Mouse (Mus musculus) Muller cell, postnatal 12 days (primary cell): ENCODE results near the gene Kantr.
"Not testable (repeated sequence)": the region's sequence is repeated elsewhere in the genome, so short reads cannot be mapped to it uniquely, and the experiment has no call there.

Experiments
- DNase-seq: peaks from one replicate; pipeline ENCODE4 v3.0.0-alpha.2; 2015; ENCODE audit errors: inconsistent ontology term

Kantr gene

GRCm38 (mm10) chrX:152326996-152327688 is at the start of gene Kantr:
Gene Kantr (minus strand): TSS chrX:152327495.
- DNase-seq: peak; percentile 81

DNA sequence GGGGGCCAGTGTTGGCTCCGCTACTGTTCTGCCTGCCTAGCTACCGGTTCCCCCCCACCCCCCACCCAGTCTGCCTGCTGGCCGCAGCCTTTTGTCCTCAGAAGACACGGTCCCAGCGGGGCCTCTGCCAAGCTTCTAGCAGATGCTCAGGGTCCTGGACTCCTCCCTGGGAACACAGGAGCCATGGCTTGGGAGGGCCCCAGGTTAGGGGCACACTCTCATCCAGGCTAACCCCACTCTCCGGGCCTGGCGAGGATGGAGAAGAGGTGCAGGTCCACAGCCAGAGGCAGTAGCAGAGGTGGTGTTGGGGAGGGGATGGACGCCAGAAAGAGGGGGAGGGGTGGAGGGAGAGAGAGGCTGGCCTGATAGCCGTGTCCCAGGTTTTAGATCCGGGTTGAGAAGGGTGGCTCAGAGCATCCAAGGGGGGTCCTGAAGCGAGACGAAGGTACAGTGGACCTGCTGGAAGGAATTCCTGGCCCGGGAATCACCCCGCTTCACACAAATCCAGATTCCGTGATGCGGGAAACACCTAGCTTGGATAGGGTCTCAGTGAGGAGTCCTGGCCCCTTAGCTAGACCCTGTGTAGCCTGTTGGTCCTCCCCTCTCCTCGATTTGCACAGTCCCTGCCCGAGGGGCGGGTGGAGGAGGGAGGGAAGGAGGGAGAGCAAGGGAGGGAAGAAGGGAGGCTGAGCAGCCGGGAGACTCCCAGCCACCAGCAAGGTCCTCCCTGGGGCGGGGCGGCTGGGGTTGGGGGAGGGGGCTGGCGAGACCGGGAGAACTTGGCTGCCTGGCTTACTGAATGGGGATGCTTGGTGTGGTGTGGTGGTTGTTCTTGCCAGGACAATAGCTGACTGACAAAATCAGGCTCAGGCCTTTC is 41.3 kb upstream of the Kantr start, which contains the start of gene Gpr173:
Gpr173 (minus strand) TSS at position 308 of the 877 bp plus-strand sequence.
- peak; percentile 90 for DNase-seq

DNA sequence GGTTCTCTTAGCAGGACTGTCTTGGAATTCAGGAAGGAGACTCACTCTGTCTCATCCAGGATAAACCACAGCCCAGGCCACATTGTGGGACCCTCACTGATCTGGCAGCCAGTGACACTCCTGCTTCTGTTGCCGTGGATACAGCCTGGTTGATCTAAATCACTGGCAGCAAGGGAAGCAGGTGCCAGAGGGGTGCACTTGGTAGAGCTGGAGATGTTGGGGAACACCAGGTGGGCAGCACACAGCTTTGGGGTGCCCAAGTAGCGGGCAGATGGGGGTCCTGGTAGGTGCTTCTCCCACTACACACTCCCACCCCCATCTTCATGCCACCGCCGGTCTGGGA is 40.7 kb upstream of the Kantr start:
- DNase-seq: peak; percentile 1

- DNase-seq: peak; percentile 64
These were observed 39.1 kb upstream of the Kantr start for GRCm38 (mm10) chrX:152366418-152366817.

DNA sequence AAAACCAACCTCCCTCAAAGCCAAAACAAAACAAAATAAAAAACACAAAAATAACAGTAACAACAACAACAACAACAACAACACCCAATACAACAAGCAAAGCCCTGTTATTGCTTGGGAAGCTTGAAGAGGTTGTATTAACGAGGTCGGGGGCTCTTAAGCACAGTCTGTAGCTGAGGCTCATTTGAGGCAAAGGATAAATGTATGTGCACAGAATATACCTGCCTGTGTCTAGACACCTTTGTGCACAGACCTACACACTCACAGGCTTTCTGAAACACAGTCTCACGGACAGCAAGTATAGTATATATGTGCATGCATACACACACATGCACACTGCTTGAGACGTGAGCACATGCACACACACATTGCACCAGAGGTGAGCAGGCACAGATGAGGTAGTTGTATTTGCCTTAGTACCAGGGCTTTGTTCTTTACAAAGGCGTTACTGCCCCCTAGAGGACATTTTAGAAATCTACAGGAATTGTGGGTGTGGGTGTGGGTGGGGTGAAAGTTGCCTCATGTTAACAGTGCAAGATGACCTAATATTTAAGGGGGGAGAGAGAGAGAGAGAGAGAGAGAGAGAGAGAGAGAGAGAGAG is 25.4 kb upstream of the Kantr start:
- peak; percentile 42 for DNase-seq

DNA sequence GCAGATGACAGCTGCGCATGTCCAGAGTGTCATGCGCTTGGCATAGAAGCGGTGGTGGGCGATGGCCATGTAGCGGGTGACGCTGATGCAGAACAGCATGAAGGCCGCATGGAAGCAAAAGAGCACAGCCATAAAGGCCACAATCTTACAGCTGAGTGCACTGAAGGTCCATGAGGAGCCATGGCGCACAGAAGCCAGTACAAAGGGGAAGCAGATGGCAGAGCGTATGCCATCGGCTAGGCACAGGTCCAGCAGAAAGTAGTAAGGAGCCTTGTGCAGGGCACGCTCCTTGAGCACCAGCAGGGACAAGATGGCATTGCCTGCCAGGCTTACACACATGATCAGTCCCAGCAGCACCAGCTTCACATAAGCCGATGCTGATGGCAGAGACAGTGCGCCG is 19.7 kb upstream of the Kantr start:
- DNase-seq: no peak

DNA sequence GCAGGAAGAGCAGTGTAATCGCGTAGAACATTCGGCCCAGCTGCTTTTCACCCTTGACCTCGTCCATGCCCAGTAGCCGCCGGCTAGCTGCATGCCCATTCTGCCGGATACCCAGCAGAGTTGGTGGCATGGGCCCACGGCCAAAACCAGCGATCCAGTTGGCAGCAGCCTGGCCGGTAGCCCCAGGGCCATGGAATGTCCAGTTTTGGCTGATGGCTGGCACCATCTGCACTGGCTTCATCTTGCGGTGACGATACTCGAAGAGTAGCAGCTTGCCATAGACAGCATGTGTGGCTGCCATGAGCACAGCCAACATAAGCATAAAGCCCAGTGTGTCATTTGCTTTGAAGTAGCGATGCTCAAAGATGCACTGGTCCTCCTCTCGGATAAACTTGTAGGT is 19.3 kb upstream of the Kantr start:
- DNase-seq: no peak

DNA sequence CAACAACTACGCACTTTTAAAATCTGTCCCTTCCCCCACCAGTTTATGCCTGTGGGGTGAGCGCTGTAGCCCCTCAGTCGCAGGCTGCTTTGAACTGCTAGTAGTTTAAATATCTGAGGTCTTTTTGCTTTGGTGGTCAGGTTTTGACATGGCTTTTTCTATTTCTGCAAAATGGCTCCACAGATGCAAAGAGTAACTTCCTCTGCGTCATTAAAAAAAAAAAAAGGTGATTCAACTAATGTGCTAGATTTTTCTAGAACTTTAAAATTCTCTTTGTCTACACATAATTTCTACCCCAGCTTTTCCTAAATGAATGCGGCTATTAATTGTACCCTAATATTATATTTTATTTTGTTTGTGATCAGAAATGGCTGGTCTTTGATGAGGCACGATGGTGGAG is 15.6 kb upstream of the Kantr start:
- DNase-seq: no peak

- peak; percentile 97 for DNase-seq
These were observed 15.1 kb upstream of the Kantr start, which contains the start of gene Tspyl2 for GRCm38 (mm10) chrX:152342358-152342901. Gene Tspyl2 (minus strand): TSS chrX:152342425.

GRCm38 (mm10) chrX:152341496-152341895 is 14.2 kb upstream of the Kantr start:
- DNase-seq: peak; percentile 0

DNA sequence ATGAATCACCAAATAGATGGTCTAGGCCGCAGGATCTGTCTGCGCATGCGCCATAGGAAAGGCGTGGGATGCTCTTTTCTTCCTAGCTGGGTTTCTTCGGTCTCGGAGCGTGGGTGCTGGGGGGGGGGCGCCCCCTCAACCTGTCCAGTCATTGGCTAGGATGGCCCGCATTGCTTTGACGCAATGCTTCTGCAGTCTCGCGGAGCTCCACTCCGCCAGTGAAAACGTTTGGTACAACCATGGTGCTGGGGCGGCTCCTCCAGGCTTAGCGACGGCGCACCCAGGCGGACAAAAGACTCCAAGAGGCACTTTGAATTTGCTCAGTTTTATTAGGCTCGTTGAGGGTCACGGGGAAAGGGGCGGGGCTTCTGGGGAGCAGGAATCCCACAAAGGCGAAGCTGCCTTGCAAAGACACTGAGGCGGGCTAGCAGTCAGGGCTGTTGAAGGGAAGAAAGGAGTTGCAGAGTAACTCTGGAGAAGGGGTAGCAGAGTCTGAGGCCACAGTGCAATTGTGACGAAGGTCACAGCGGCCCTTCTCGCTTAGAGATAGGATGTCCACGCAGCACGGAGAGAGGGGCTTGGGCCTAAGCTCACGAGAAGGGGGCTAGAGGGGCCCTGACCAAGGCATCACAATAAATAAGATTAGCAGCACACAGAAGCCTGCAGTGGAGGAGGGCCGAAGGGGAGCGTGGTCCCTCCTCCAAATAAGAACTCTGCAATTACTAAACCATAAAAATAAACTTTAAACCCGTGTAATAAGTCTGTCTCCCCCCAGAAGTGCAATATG is 9.4 kb upstream of the Kantr start:
- DNase-seq: peak; percentile 97

GRCm38 (mm10) chrX:152336123-152336522 is 8.8 kb upstream of the Kantr start:
- DNase-seq: not testable (repeated sequence)

- not testable (repeated sequence) for DNase-seq
These were observed 2.1 kb upstream of the Kantr start for GRCm38 (mm10) chrX:152329400-152329799.

GRCm38 (mm10) chrX:152327689-152328052 is 376 bp upstream of the Kantr start:
- no peak for DNase-seq

DNA sequence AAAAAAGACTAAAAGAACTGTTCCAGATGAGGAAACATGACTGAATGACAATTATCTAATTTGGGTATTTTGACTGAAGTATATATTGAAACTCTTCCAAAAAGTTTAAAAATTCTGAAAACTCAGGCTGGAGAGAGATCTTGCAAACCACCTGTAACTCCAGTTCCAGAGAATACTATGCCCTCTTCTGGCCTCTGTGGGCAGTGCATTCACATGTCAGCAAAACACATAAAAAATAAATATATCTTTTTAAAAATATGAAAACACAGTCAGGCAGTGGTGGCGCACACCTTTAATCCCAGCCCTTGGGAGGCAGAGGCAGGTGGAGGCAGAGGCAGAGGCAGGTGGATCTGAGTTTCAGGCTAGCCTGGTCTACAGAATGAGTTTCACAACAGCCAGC is 3.7 kb downstream of the Kantr start:
- DNase-seq: no peak

- DNase-seq: peak; percentile 9
These were observed 4.5 kb downstream of the Kantr start for GRCm38 (mm10) chrX:152322776-152323175.

GRCm38 (mm10) chrX:152320535-152320934 is 6.8 kb downstream of the Kantr start:
- DNase-seq: no peak

DNA sequence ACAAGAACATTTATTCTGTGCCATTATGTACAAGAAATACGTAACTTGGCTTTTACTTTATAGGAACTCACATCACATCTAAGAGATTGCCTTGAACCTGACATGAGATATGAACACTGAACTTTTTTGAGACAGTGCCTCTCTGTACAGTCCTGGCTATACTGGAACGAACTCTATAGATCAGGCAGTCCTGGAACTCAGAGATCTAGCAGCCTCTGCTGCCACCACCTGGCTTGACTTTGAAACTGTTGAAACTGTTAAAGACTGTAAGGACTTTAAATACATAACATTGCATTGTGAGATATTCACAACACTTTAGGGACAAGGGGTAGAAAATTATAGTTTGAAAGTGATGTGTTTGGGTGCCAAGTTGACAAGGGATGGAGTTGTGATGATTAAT is 19.4 kb downstream of the Kantr start:
- no peak for DNase-seq

- no peak for DNase-seq
These were observed 19.9 kb downstream of the Kantr start for GRCm38 (mm10) chrX:152307371-152307770.

- DNase-seq: no peak
These were observed 21.1 kb downstream of the Kantr start for GRCm38 (mm10) chrX:152306224-152306623.

GRCm38 (mm10) chrX:152287026-152287425 is 40.3 kb downstream of the Kantr start:
- not testable (repeated sequence) for DNase-seq
